Mouse (Mus musculus): ENCODE results near the gene Hist1h2af.

Gene Hist1h2af

GRCm38 (mm10) chr13:23581408-23582218 is 47.9 kb downstream of the Hist1h2af start, which contains the start of gene Hist1h4d:
TSS of gene Hist1h4d (plus strand) at chr13:23581598.
- peak; percentile 97 for DNase-seq

- DNase-seq = no peak
Observed at GRCm38 (mm10) chr13:23582219-23583056, 48.7 kb downstream of the Hist1h2af start.

GRCm38 (mm10) chr13:23583387-23584068 is 49.8 kb downstream of the Hist1h2af start:
- DNase-seq = no peak

Measured in lung, postnatal 14 days (tissue).